4 mouse cellular contexts compared by ENCODE assay signal in genomic region chr10:26607081-26607480, GRCm38 (mm10).
DNase-seq lines count a peak whose midpoint lies in the region; TF ChIP-seq lines count a peak whose summit lies in the region.
"Not testable (repeated sequence)": the region's sequence is repeated elsewhere in the genome, so short reads cannot be mapped to it uniquely, and the experiment has no call there.

No protein-coding gene starts in this region.

- not testable (repeated sequence) for H3K4me1 ChIP-seq in ES-Bruce4 (ENCODE audit: control insufficient read depth, insufficient read depth, low read length)

- H3K27me3 ChIP-seq in ES-Bruce4 (ENCODE audit: control insufficient read depth, insufficient read depth, low read length, poor library complexity, severe bottlenecking): not testable (repeated sequence)

- H3K9me3 ChIP-seq in ES-Bruce4 (replicated peaks; ENCODE audit: control insufficient read depth, insufficient read depth, low read length, poor library complexity, severe bottlenecking): peaks cover 11% of the 10 kb centered on the region

- H3K4me3 ChIP-seq in ES-Bruce4 (ENCODE audit: low read depth, low read length): not testable (repeated sequence)

- TF ChIP-seq EP300 in ES-Bruce4 (IDR thresholded peaks at IDR 0.05; ENCODE audit: insufficient read depth, low read depth, low read length): peak; percentile 76

- not testable (repeated sequence) for TF ChIP-seq CTCF in ES-Bruce4 (IDR thresholded peaks at IDR 0.05; ENCODE audit: low read depth, low read length)

- not testable (repeated sequence) for H3K9ac ChIP-seq in ES-Bruce4 (ENCODE audit: low read depth, poor library complexity, severe bottlenecking)

- DNase-seq in ES-CJ7 (ENCODE audit: low read depth, low spot score) (peak; percentile 41), R1 (ENCODE audit: low read depth, low spot score) (peak; percentile 68), ZHBTc4 (ENCODE audit: low read depth, low spot score) (peak; percentile 15)

- H3K36me3 ChIP-seq in ES-Bruce4 (ENCODE audit: control insufficient read depth, insufficient read depth, low read length, poor library complexity, severe bottlenecking): not testable (repeated sequence)

- H3K27ac ChIP-seq in ES-Bruce4 (ENCODE audit: insufficient read depth, low read length): peak overlapping the region; percentile 61; the same call in 1 of the 2 replicates

- not testable (repeated sequence) for TF ChIP-seq POLR2A in ES-Bruce4 (IDR thresholded peaks at IDR 0.05; ENCODE audit: insufficient read depth, low read length)

Comparison
In these comparisons a context has a peak if more than half of its experiments do, and no peak if none do; other contexts are left out.
1. DNase-seq: peak in every context shown above with its lines; median percentile 68 in R1; 41 in ES-CJ7; 15 in ZHBTc4.